Comparison of ENCODE assay signal across 14 mouse cellular contexts in the genomic region with DNA sequence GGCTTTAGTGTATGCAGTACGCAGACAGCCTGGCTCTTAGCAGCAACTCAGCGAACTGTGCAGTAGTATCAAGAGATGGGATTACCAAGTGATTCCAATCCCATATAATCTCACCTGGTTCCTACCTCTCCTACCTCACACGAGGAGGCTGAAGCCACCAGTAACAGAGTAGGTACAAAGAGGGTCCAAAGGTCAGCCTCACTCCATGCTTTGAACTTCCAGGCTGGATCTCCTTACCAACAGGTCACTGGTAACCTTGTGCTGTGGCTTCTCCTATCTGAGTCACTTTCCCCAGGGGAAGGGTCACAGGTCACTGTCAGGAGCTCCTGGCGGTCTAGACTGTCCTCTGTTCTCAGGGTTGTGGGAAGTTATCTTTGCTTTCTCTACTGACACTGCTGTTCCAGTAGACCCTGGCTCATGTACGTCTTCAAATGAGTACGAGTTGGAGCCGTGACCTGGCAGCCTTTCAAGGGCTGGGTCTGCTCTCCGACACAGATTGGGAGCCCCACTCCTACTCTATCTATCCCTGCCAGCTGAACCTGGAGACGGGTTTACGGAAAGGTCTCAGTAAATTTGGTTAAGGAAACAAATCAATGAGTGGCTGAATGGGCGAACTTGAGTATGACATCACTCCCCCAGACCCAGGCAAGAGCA. TPM values are rescaled to one million over a fixed set of nuclear protein-coding genes. Genes with fewer than 3 reads are reported as not detected.
DNase-seq lines count a peak whose midpoint lies in the region; ATAC-seq and TF ChIP-seq lines count a peak whose summit lies in the region.
"Had no signal": no experiment of that assay in that cellular context is flagged by ENCODE, and none has a peak within 500 bp of the region (broad histone marks: within the 10 kb centered on the region; RNA-seq: fewer than 3 reads in every experiment).

No protein-coding gene starts in this region.

- no peaks in the 10 kb centered on the region for H3K9me3 ChIP-seq in heart, embryonic 10.5 days
- H3K9me3 ChIP-seq in kidney, embryonic 15.5 days (replicated peaks) = no peaks in the 10 kb centered on the region
- H3K9me3 ChIP-seq in forebrain, embryonic 13.5 days (replicated peaks) = no peaks in the 10 kb centered on the region
- H3K9me3 ChIP-seq: embryonic facial prominence, embryonic 15.5 days had no signal

- no peak for DNase-seq in heart, embryonic 10.5 days (ENCODE audit: low spot score)
- DNase-seq in heart, postnatal 36 days = no peak
- no peak for DNase-seq in kidney, adult 2 months
- DNase-seq in R1 (ENCODE audit: low read depth, low spot score) = peak; percentile 27
- no peak for DNase-seq in testis, postnatal 10 days (ENCODE audit: low spot score)
- DNase-seq: cerebellum, postnatal 36 days; kidney, postnatal 25 days; lung, postnatal 10 days had no signal

- no peak for TF ChIP-seq CTCF in kidney, adult 2 months (conservative IDR thresholded peaks at IDR 0.05; ENCODE audit: insufficient read depth, insufficient read length, low read depth, low read length)

- no peak overlapping the region for H3K9ac ChIP-seq in kidney, embryonic 15.5 days
- H3K9ac ChIP-seq in forebrain, embryonic 13.5 days = no peak overlapping the region
- H3K9ac ChIP-seq: embryonic facial prominence, embryonic 15.5 days; hindbrain, embryonic 14.5 days had no signal

- intact Hi-C loops in heart, postnatal 36 days (cut with DNase I) = no loop called here

- no peaks in the 10 kb centered on the region for H3K27me3 ChIP-seq in heart, embryonic 10.5 days (ENCODE audit: insufficient read depth, poor library complexity, severe bottlenecking)
- no peaks in the 10 kb centered on the region for H3K27me3 ChIP-seq in kidney, embryonic 15.5 days
- no peaks in the 10 kb centered on the region for H3K27me3 ChIP-seq in kidney, adult 2 months (replicated peaks; ENCODE audit: control insufficient read depth, insufficient read depth, low read length)
- no peaks in the 10 kb centered on the region for H3K27me3 ChIP-seq in forebrain, embryonic 13.5 days
- H3K27me3 ChIP-seq: embryonic facial prominence, embryonic 15.5 days had no signal

- no peak overlapping the region for H3K4me3 ChIP-seq in heart, embryonic 10.5 days
- H3K4me3 ChIP-seq in kidney, embryonic 15.5 days (replicated peaks) = no peak overlapping the region
- H3K4me3 ChIP-seq in kidney, adult 2 months (ENCODE audit: insufficient read depth, low read depth, low read length) = no peak overlapping the region
- no peak overlapping the region for H3K4me3 ChIP-seq in forebrain, embryonic 13.5 days
- H3K4me3 ChIP-seq: embryonic facial prominence, embryonic 15.5 days had no signal

- TF ChIP-seq POLR2A in kidney, adult 2 months (IDR thresholded peaks at IDR 0.05; ENCODE audit: low read depth, low read length) = no peak

- 53% methylated on average over 11 of the region's 11 CpGs for WGBS in heart, embryonic 10.5 days
- 33% methylated on average over 11 of the region's 11 CpGs for WGBS in kidney, embryonic 15.5 days
- WGBS in kidney, adult 2 months = 62% methylated on average over 11 of the region's 11 CpGs
- WGBS in forebrain, embryonic 13.5 days = 71% methylated on average over 11 of the region's 11 CpGs

- 0 out of 2 replicates have a peak, but pooled peaks have one; percentile 30 for ATAC-seq in kidney, embryonic 15.5 days (replicated peaks; ENCODE audit: low FRiP score)
- ATAC-seq in forebrain, embryonic 13.5 days = peak; percentile 33; the same call in 1 of the 2 replicates
- no peak for ATAC-seq in erythroid progenitor cell, adult 5-6 weeks (replicated peaks; ENCODE audit: low FRiP score, poor library complexity, severe bottlenecking)

- peaks cover 42% of the 10 kb centered on the region for H3K4me1 ChIP-seq in heart, embryonic 10.5 days
- peaks cover 28% of the 10 kb centered on the region for H3K4me1 ChIP-seq in kidney, embryonic 15.5 days
- H3K4me1 ChIP-seq in kidney, adult 2 months (ENCODE audit: control insufficient read depth, insufficient read depth, low read length) = no peaks in the 10 kb centered on the region
- H3K4me1 ChIP-seq in forebrain, embryonic 13.5 days = peaks cover 29% of the 10 kb centered on the region

- H3K36me3 ChIP-seq in heart, embryonic 10.5 days = peaks cover 41% of the 10 kb centered on the region
- H3K36me3 ChIP-seq in kidney, embryonic 15.5 days = peaks cover 56% of the 10 kb centered on the region
- no peaks in the 10 kb centered on the region for H3K36me3 ChIP-seq in kidney, adult 2 months (ENCODE audit: control insufficient read depth, insufficient read depth, low read length)
- H3K36me3 ChIP-seq in forebrain, embryonic 13.5 days (ENCODE audit: poor library complexity, severe bottlenecking) = peaks cover 44% of the 10 kb centered on the region

- H3K4me2 ChIP-seq in kidney, embryonic 15.5 days = no peak overlapping the region
- H3K4me2 ChIP-seq in forebrain, embryonic 13.5 days = no peak overlapping the region
- H3K4me2 ChIP-seq: embryonic facial prominence, embryonic 15.5 days; hindbrain, embryonic 14.5 days; midbrain, embryonic 11.5 days had no signal

- peak overlapping the region; percentile 32; the same call in 1 of the 2 replicates for H3K27ac ChIP-seq in heart, embryonic 10.5 days
- H3K27ac ChIP-seq in kidney, embryonic 15.5 days = peak overlapping the region; percentile 75
- H3K27ac ChIP-seq in kidney, adult 2 months (ENCODE audit: insufficient read depth, low read depth, low read length) = no peak overlapping the region
- H3K27ac ChIP-seq in forebrain, embryonic 13.5 days = peak overlapping the region; percentile 1; the same call in 1 of the 2 replicates
- H3K27ac ChIP-seq: hindbrain, embryonic 14.5 days had no signal

RNA-seq across cellular contexts. Expression of gene Kirrel, which starts 42.7 kb away (rescaled TPM):
- polyA plus RNA-seq in heart, embryonic 10.5 days (2016; fragmentation: Nextera tagmentation; extraction: Ambion mirVana) = 17.9 and 27.9 TPM in 2 replicates
- 1 to 10 TPM; 6.8 to 7.6 TPM for total RNA-seq in heart, postnatal 36 days (2021)
- 17.2 and 18.5 TPM in 2 replicates for polyA plus RNA-seq in kidney, embryonic 15.5 days (2015; fragmentation: Nextera tagmentation; extraction: Ambion mirVana)
- polyA plus RNA-seq in kidney, adult 2 months (2012; rRNA removed) = 10.0 and 10.2 TPM in 2 replicates
- polyA plus RNA-seq in forebrain, embryonic 13.5 days (2015; fragmentation: Nextera tagmentation; extraction: Ambion mirVana) = 5.8 and 7.4 TPM in 2 replicates
- total RNA-seq in erythroid progenitor cell, adult 5-6 weeks (2015; ENCODE audit: low replicate concordance) = not detected in 2 replicates
- not detected in 2 replicates for total RNA-seq in erythroid progenitor cell, adult 5-6 weeks (2017; ENCODE audit: low replicate concordance)
